Mouse (Mus musculus): ENCODE data around the gene Tbx15. TPM values are rescaled to one million over a fixed set of nuclear protein-coding genes. Genes with fewer than 3 reads are reported as not detected.

Tbx15 gene
- polyA plus RNA-seq, 2 experiments, result 26.6 to 66.6 TPM

GRCm38 (mm10) chr3:99261371-99261791, 21.2 kb downstream of the Tbx15 start:
- Histone ChIP-seq H3K4me2 (replicated peaks; ENCODE audit: low read depth, low read length, severe bottlenecking) (peak overlapping the region; percentile 51), H3K9ac (ENCODE audit: low read depth, low read length, severe bottlenecking) (peak overlapping the region; percentile 59), H3K4me1 (ENCODE audit: control insufficient read depth, insufficient read depth, low read length) (peaks cover 39% of the 10 kb centered on the region), H3K27me3 (ENCODE audit: control insufficient read depth, insufficient read depth, low read length) (peaks cover 12% of the 10 kb centered on the region), H3K9me3 (ENCODE audit: control insufficient read depth, low read length) (no peaks in the 10 kb centered on the region), H3K27ac (replicated peaks; ENCODE audit: low read depth, low read length) (peak overlapping the region; percentile 64; the same call in 1 of the 2 replicates), H3K4me3 (replicated peaks; ENCODE audit: low read length) (peak overlapping the region; percentile 27), H3K36me3 (ENCODE audit: control insufficient read depth, insufficient read depth, low read length) (peaks cover 19% of the 10 kb centered on the region)
- ATAC-seq (ENCODE audit: low FRiP score, low read depth) (no peak), DNase-seq (ENCODE audit: low spot score) (no peak)
- no peak for TF ChIP-seq POLR2A (IDR thresholded peaks at IDR 0.05; ENCODE audit: borderline replicate concordance, extremely low read depth, insufficient read depth, insufficient read length)
- 7% methylated on average over 18 of the region's 18 CpGs for WGBS

- H3K27me3 ChIP-seq (ENCODE audit: control insufficient read depth, insufficient read depth, low read length), result peaks cover 12% of the 10 kb centered on the region
- H3K4me3 ChIP-seq (replicated peaks; ENCODE audit: low read length), result peak overlapping the region; percentile 27; the same call in 1 of the 2 replicates
- peak overlapping the region; percentile 59; the same call in 1 of the 2 replicates for H3K9ac ChIP-seq (ENCODE audit: low read depth, low read length, severe bottlenecking)
- peak overlapping the region; percentile 51 for H3K4me2 ChIP-seq (replicated peaks; ENCODE audit: low read depth, low read length, severe bottlenecking)
- H3K27ac ChIP-seq (replicated peaks; ENCODE audit: low read depth, low read length), result peak overlapping the region; percentile 64; the same call in 1 of the 2 replicates
- H3K4me1 ChIP-seq (ENCODE audit: control insufficient read depth, insufficient read depth, low read length), result peaks cover 36% of the 10 kb centered on the region
- 9% methylated on average over 2 of the region's 2 CpGs for WGBS
- H3K9me3 ChIP-seq (ENCODE audit: control insufficient read depth, low read length), result no peaks in the 10 kb centered on the region
- DNase-seq (ENCODE audit: low spot score), result no peak
- no peak for TF ChIP-seq POLR2A (IDR thresholded peaks at IDR 0.05; ENCODE audit: borderline replicate concordance, extremely low read depth, insufficient read depth, insufficient read length)
- peaks cover 13% of the 10 kb centered on the region for H3K36me3 ChIP-seq (ENCODE audit: control insufficient read depth, insufficient read depth, low read length)
- no peak for ATAC-seq (ENCODE audit: low FRiP score, low read depth)
Measured at GRCm38 (mm10) chr3:99261986-99262385, 21.8 kb downstream of the Tbx15 start.

GRCm38 (mm10) chr3:99263471-99263903, 23.3 kb downstream of the Tbx15 start:
- H3K4me1 ChIP-seq (ENCODE audit: control insufficient read depth, insufficient read depth, low read length), result peaks cover 23% of the 10 kb centered on the region
- H3K9me3 ChIP-seq (ENCODE audit: control insufficient read depth, low read length), result no peaks in the 10 kb centered on the region
- peaks cover 2% of the 10 kb centered on the region; the same call in 1 of the 2 replicates for H3K36me3 ChIP-seq (ENCODE audit: control insufficient read depth, insufficient read depth, low read length)
- H3K27me3 ChIP-seq (ENCODE audit: control insufficient read depth, insufficient read depth, low read length), result peaks cover 7% of the 10 kb centered on the region; the same call in 1 of the 2 replicates
- 22% methylated on average over 9 of the region's 9 CpGs for WGBS
- no peak for TF ChIP-seq POLR2A (IDR thresholded peaks at IDR 0.05; ENCODE audit: borderline replicate concordance, extremely low read depth, insufficient read depth, insufficient read length)
- H3K4me2 ChIP-seq (replicated peaks; ENCODE audit: low read depth, low read length, severe bottlenecking), result peak overlapping the region; percentile 51
- ATAC-seq (ENCODE audit: low FRiP score, low read depth), result no peak
- H3K9ac ChIP-seq (ENCODE audit: low read depth, low read length, severe bottlenecking), result no peak overlapping the region
- no peak for DNase-seq (ENCODE audit: low spot score)
- H3K4me3 ChIP-seq (replicated peaks; ENCODE audit: low read length), result no peak overlapping the region
- peak overlapping the region; percentile 45 for H3K27ac ChIP-seq (replicated peaks; ENCODE audit: low read depth, low read length)

- Histone ChIP-seq H3K27me3 (ENCODE audit: control insufficient read depth, insufficient read depth, low read length) (peaks cover 5% of the 10 kb centered on the region; the same call in 1 of the 2 replicates), H3K9me3 (ENCODE audit: control insufficient read depth, low read length) (no peaks in the 10 kb centered on the region), H3K27ac (replicated peaks; ENCODE audit: low read depth, low read length) (no peak overlapping the region), H3K4me2 (replicated peaks; ENCODE audit: low read depth, low read length, severe bottlenecking) (no peak overlapping the region), H3K36me3 (ENCODE audit: control insufficient read depth, insufficient read depth, low read length) (peaks cover 11% of the 10 kb centered on the region), H3K4me1 (ENCODE audit: control insufficient read depth, insufficient read depth, low read length) (peaks cover 20% of the 10 kb centered on the region), H3K4me3 (replicated peaks; ENCODE audit: low read length) (no peak overlapping the region), H3K9ac (ENCODE audit: low read depth, low read length, severe bottlenecking) (no peak overlapping the region)
- ATAC-seq (ENCODE audit: low FRiP score, low read depth) (no peak), DNase-seq (ENCODE audit: low spot score) (no peak)
- no peak for TF ChIP-seq POLR2A (IDR thresholded peaks at IDR 0.05; ENCODE audit: borderline replicate concordance, extremely low read depth, insufficient read depth, insufficient read length)
- WGBS, result 33% methylated on average over 7 of the region's 7 CpGs
Measured at GRCm38 (mm10) chr3:99264695-99265094, 24.5 kb downstream of the Tbx15 start.

- peaks cover 16% of the 10 kb centered on the region; the same call in 1 of the 2 replicates for H3K4me1 ChIP-seq (ENCODE audit: control insufficient read depth, insufficient read depth, low read length)
- H3K9me3 ChIP-seq (ENCODE audit: control insufficient read depth, low read length), result no peaks in the 10 kb centered on the region
- WGBS, result 38% methylated on average over 10 of the region's 10 CpGs
- H3K9ac ChIP-seq (ENCODE audit: low read depth, low read length, severe bottlenecking), result no peak overlapping the region
- H3K4me2 ChIP-seq (replicated peaks; ENCODE audit: low read depth, low read length, severe bottlenecking), result no peak overlapping the region
- H3K4me3 ChIP-seq (replicated peaks; ENCODE audit: low read length), result no peak overlapping the region
- TF ChIP-seq POLR2A (IDR thresholded peaks at IDR 0.05; ENCODE audit: borderline replicate concordance, extremely low read depth, insufficient read depth, insufficient read length), result no peak
- H3K27me3 ChIP-seq (ENCODE audit: control insufficient read depth, insufficient read depth, low read length), result no peaks in the 10 kb centered on the region
- ATAC-seq (ENCODE audit: low FRiP score, low read depth), result peak; percentile 53; the same call in 1 of the 2 replicates
- no peak for DNase-seq (ENCODE audit: low spot score)
- peaks cover 27% of the 10 kb centered on the region for H3K36me3 ChIP-seq (ENCODE audit: control insufficient read depth, insufficient read depth, low read length)
- H3K27ac ChIP-seq (replicated peaks; ENCODE audit: low read depth, low read length), result no peak overlapping the region
Measured at GRCm38 (mm10) chr3:99266752-99267303, 26.6 kb downstream of the Tbx15 start.

Measured in limb, embryonic 14.5 days (tissue).